Mouse (Mus musculus) bone marrow macrophage, adult 2 months (primary cell): Measurements from ENCODE around the gene Cox19.

ENCODE experiments used
- CTCF ChIP-seq: IDR thresholded peaks from 2 replicates; pipeline ENCODE4 v1.5.1; 2012; ENCODE audit warnings: low read depth, mild to moderate bottlenecking, low read length, moderate library complexity
- POLR2A ChIP-seq: IDR thresholded peaks from 2 replicates; pipeline ENCODE4 v1.6.1; 2012; ENCODE audit warnings: mild to moderate bottlenecking, low read depth, low read length, borderline replicate concordance

GRCm38 (mm10) chr5:139368638-139369320 lies 17.6 kb upstream of the Cox19 start:
- TF ChIP-seq CTCF: no peak
- TF ChIP-seq POLR2A: no peak
